Mouse (Mus musculus): ENCODE results near the gene 1500011B03Rik. TPM values are rescaled to one million over a fixed set of nuclear protein-coding genes. Genes with fewer than 3 reads are reported as not detected.

1500011B03Rik gene
- polyA plus RNA-seq, 1 experiment from 2014 or later: 110 TPM

DNA sequence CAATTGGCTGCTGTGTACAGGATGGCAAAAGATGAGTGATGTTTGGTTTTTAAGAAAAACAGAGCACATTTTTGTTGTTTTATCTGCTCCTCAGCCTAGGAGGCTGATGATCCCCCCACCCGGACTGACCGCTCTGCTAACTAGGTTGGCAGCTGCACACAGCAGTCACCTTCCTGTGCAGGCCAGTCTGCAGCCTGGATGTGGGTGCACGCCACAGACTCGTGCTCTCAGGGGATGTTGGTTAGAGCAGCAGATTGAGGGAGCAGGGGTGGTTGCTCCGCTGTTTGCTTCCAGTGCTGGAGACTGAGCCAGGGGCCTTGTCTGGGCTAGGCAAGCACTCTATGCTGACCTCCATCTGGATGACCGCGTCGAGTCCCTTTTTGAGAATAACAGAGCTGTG is 53.5 kb downstream of the 1500011B03Rik start:
- no peak for ATAC-seq (ENCODE audit: low FRiP score, low TSS enrichment)
- no peak overlapping the region for H3K9ac ChIP-seq (ENCODE audit: low read length)
- no peak overlapping the region for H3K27ac ChIP-seq (replicated peaks)

DNA sequence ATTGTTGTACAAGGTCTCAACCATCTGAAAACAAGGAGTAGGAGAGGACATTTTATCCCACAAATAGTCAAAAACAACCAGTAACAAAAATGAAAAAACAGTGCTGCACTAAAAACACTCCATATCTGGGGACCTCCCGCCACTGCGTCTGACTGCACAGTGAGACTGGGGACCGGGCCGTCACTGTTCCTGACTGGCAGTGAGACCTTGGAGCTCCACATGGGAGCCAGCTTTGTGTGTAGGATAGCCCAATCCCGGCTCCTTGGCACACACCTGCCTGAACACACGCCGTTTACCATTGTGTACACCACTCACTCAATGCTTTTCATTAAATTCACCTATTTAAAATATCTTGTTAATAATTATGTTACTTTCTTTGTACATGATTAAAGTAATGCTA is 56.1 kb downstream of the 1500011B03Rik start:
- no peaks in the 10 kb centered on the region for H3K4me1 ChIP-seq (replicated peaks; ENCODE audit: control insufficient read depth, insufficient read depth)
- no peak overlapping the region for H3K4me2 ChIP-seq (replicated peaks; ENCODE audit: low read depth)
- WGBS: 91% methylated on average over 7 of the region's 7 CpGs
- H3K4me3 ChIP-seq (ENCODE audit: low read depth, low read length): no peak overlapping the region
- H3K27ac ChIP-seq (replicated peaks): no peak overlapping the region
- DNase-seq (ENCODE audit: low spot score) (no peak), ATAC-seq (ENCODE audit: low FRiP score, low TSS enrichment) (no peak)
- peaks cover 15% of the 10 kb centered on the region for H3K36me3 ChIP-seq (ENCODE audit: control insufficient read depth, insufficient read depth, low read length)
- no peak overlapping the region for H3K9ac ChIP-seq (ENCODE audit: low read length)
- no peak for TF ChIP-seq EP300 (optimal IDR thresholded peaks at IDR 0.05)
- TF ChIP-seq CTCF (IDR thresholded peaks at IDR 0.05; ENCODE audit: low read depth): no peak
- no peaks in the 10 kb centered on the region for H3K27me3 ChIP-seq (ENCODE audit: control insufficient read depth, insufficient read depth, low read length)
- H3K9me3 ChIP-seq (ENCODE audit: control insufficient read depth, low read length): no peaks in the 10 kb centered on the region

More for the DNA sequence above, 53.5 kb downstream of the 1500011B03Rik start:
- no peak for DNase-seq (ENCODE audit: low spot score)
- Histone ChIP-seq H3K4me1 (replicated peaks; ENCODE audit: control insufficient read depth, insufficient read depth) (no peaks in the 10 kb centered on the region), H3K36me3 (ENCODE audit: control insufficient read depth, insufficient read depth, low read length) (peaks cover 6% of the 10 kb centered on the region; the same call in 1 of the 2 replicates), H3K9me3 (ENCODE audit: control insufficient read depth, low read length) (no peaks in the 10 kb centered on the region), H3K4me3 (ENCODE audit: low read depth, low read length) (no peak overlapping the region), H3K4me2 (replicated peaks; ENCODE audit: low read depth) (no peak overlapping the region), H3K27me3 (ENCODE audit: control insufficient read depth, insufficient read depth, low read length) (no peaks in the 10 kb centered on the region)
- WGBS: 88% methylated on average over 8 of the region's 8 CpGs
- TF ChIP-seq CTCF (IDR thresholded peaks at IDR 0.05; ENCODE audit: low read depth) (no peak), EP300 (optimal IDR thresholded peaks at IDR 0.05) (no peak)

DNA sequence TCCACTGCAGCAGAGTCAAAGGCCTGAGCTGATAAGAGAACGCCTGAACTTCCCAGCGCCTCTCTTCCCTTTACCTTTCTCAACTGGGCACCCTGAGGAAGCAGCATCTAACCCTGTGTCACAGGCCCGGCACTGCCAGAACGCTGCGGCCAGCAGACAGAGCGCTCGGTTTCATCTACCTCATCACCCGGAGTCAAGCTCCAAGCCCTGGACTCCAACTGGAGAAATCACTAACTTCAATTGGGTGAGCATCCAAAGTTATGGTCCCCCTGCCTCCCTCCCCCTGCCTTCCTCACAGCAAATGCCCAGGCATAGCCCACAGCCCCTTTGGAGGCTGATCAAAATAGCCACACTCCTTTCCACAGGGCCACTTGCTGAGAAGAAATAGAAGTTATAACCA is 56.6 kb downstream of the 1500011B03Rik start:
- no peaks in the 10 kb centered on the region for H3K27me3 ChIP-seq (ENCODE audit: control insufficient read depth, insufficient read depth, low read length)
- H3K36me3 ChIP-seq (ENCODE audit: control insufficient read depth, insufficient read depth, low read length): peaks cover 15% of the 10 kb centered on the region
- no peaks in the 10 kb centered on the region for H3K9me3 ChIP-seq (ENCODE audit: control insufficient read depth, low read length)
- H3K4me2 ChIP-seq (replicated peaks; ENCODE audit: low read depth): no peak overlapping the region
- TF ChIP-seq EP300 (optimal IDR thresholded peaks at IDR 0.05): no peak
- no peak for TF ChIP-seq CTCF (IDR thresholded peaks at IDR 0.05; ENCODE audit: low read depth)
- no peak overlapping the region for H3K9ac ChIP-seq (ENCODE audit: low read length)
- ATAC-seq (ENCODE audit: low FRiP score, low TSS enrichment) (no peak), DNase-seq (ENCODE audit: low spot score) (no peak)
- WGBS: 79% methylated on average over 8 of the region's 8 CpGs
- no peaks in the 10 kb centered on the region for H3K4me1 ChIP-seq (replicated peaks; ENCODE audit: control insufficient read depth, insufficient read depth)
- no peak overlapping the region for H3K4me3 ChIP-seq (ENCODE audit: low read depth, low read length)
- H3K27ac ChIP-seq (replicated peaks): no peak overlapping the region

DNA sequence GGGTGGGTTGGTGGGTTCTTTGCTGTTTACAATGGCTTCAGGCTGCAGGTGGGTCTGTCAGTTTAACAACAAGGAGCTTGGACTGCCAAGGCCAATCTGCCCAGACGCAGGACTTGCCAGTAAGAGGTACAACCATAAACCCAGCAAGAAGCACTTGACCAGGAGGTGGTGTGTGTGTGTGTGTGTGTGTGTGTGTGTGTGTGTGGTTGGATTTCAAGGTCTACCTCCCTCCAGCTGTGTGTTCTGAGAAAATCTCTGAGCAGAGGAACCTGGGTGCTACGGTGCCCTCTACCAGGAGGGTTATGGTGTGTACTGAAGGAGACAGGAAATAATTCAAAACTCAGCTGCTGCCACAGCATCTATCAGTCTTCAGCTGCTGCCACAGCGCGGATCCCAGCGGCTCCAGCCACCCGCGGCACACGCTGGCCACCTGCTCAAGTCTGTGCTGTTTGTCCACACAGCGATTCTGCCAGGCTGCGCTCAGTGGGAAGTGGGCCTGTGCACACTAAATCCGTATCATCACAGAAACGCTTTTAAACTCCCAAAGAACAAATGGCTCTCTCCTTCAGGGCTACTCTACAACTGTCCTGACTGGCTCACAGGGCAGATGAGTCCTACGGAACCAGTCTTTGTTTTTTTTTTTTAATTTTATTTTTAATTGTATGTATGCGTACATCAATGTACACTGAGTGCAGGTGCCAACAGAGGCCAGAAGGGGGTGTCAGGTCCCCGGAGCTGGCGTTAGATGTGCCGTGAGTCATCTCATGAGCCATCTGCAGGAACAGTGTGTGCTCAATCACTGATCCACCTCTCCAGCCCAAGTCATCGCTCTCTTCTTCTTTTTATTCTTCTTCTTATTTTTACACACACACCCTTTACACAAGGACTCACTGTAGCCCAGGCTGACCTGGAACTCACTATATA is 58.2 kb downstream of the 1500011B03Rik start:
- WGBS: 86% methylated on average over 18 of the region's 18 CpGs

DNA sequence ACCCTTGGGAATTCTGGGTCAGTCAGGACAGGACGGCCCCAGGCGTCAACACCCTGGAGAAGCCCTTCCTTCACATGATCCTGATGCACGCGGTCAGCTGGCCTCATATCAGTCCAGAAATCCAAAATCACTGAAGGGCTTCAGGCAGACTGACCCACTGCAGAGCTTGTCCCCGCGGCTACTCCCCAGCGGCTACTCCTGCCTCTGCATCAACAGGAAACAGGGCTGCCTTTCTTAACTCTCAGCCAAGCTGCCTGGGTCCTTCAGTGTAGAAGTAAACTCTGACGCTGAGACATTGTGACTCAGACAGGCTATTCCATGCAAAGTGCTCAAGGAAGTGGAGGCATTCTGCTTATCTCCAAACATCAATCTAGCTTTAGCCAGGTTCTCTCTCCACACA is 61.3 kb downstream of the 1500011B03Rik start:
- Histone ChIP-seq H3K27ac (replicated peaks) (no peak overlapping the region), H3K4me1 (replicated peaks; ENCODE audit: control insufficient read depth, insufficient read depth) (no peaks in the 10 kb centered on the region), H3K9me3 (ENCODE audit: control insufficient read depth, low read length) (no peaks in the 10 kb centered on the region), H3K36me3 (ENCODE audit: control insufficient read depth, insufficient read depth, low read length) (peaks cover 22% of the 10 kb centered on the region), H3K27me3 (ENCODE audit: control insufficient read depth, insufficient read depth, low read length) (no peaks in the 10 kb centered on the region), H3K4me2 (replicated peaks; ENCODE audit: low read depth) (no peak overlapping the region), H3K9ac (ENCODE audit: low read length) (no peak overlapping the region), H3K4me3 (ENCODE audit: low read depth, low read length) (no peak overlapping the region)
- DNase-seq (ENCODE audit: low spot score) (no peak), ATAC-seq (ENCODE audit: low FRiP score, low TSS enrichment) (peak; percentile 62; the same call in 1 of the 2 replicates)
- 81% methylated on average over 8 of the region's 8 CpGs for WGBS
- TF ChIP-seq EP300 (optimal IDR thresholded peaks at IDR 0.05) (no peak), CTCF (IDR thresholded peaks at IDR 0.05; ENCODE audit: low read depth) (no peak)

More for the DNA sequence above, 58.2 kb downstream of the 1500011B03Rik start:
- ATAC-seq (ENCODE audit: low FRiP score, low TSS enrichment): no peak
- Histone ChIP-seq H3K27ac (replicated peaks) (no peak overlapping the region), H3K9ac (ENCODE audit: low read length) (no peak overlapping the region), H3K4me1 (replicated peaks; ENCODE audit: control insufficient read depth, insufficient read depth) (no peaks in the 10 kb centered on the region), H3K36me3 (ENCODE audit: control insufficient read depth, insufficient read depth, low read length) (peaks cover 21% of the 10 kb centered on the region), H3K9me3 (ENCODE audit: control insufficient read depth, low read length) (no peaks in the 10 kb centered on the region), H3K4me3 (ENCODE audit: low read depth, low read length) (no peak overlapping the region), H3K27me3 (ENCODE audit: control insufficient read depth, insufficient read depth, low read length) (no peaks in the 10 kb centered on the region), H3K4me2 (replicated peaks; ENCODE audit: low read depth) (no peak overlapping the region)
- DNase-seq (ENCODE audit: low spot score): no peak
- TF ChIP-seq EP300 (optimal IDR thresholded peaks at IDR 0.05): no peak
- peak; percentile 54 for TF ChIP-seq CTCF (IDR thresholded peaks at IDR 0.05; ENCODE audit: low read depth)

DNA sequence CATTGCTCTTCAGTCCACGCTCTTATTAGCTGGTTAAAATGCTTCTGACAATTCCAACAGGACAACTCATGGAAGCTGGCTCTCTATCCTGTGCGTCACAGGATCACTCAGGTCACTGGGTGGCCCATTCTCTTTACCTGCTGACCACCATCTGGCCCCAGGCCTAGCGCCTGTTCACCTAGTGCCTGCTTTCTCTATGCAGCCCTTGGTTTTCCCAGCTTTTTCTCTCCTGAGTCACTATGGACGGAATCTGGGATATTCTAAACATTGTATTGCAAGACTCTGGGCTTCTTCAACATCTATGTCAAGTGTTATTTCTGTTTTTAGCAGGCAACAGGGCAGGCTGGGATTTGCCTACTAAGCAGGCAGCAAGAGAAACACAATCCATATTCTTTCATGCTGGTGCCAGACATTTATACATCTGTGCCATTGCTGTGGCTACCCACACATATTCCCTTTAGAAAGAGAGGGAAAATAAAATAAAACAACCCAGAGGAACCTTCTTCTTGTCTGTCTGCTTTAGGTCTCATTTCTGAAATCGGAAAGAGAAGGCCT is 63.7 kb downstream of the 1500011B03Rik start:
- no peaks in the 10 kb centered on the region for H3K27me3 ChIP-seq (ENCODE audit: control insufficient read depth, insufficient read depth, low read length)
- H3K9me3 ChIP-seq (ENCODE audit: control insufficient read depth, low read length): no peaks in the 10 kb centered on the region
- H3K27ac ChIP-seq (replicated peaks): no peak overlapping the region
- no peak overlapping the region for H3K4me3 ChIP-seq (ENCODE audit: low read depth, low read length)
- no peak overlapping the region for H3K4me2 ChIP-seq (replicated peaks; ENCODE audit: low read depth)
- no peak for ATAC-seq (ENCODE audit: low FRiP score, low TSS enrichment)
- DNase-seq (ENCODE audit: low spot score): no peak
- peaks cover 22% of the 10 kb centered on the region for H3K36me3 ChIP-seq (ENCODE audit: control insufficient read depth, insufficient read depth, low read length)
- 87% methylated on average over 5 of the region's 5 CpGs for WGBS
- TF ChIP-seq CTCF (IDR thresholded peaks at IDR 0.05; ENCODE audit: low read depth): no peak
- H3K9ac ChIP-seq (ENCODE audit: low read length): no peak overlapping the region
- no peaks in the 10 kb centered on the region for H3K4me1 ChIP-seq (replicated peaks; ENCODE audit: control insufficient read depth, insufficient read depth)

Small RNA genes lying within 50 kb of the gene (microRNA-seq; reads per million reads assigned to microRNA genes)
- gene Mir6240: 9.0 reads per million, percentile 14 among the genes with 10 or more reads in this experiment

Other genes with a start within 250 kb of the 1500011B03Rik start
- gene Trpv4, start 165.0 kb downstream of the 1500011B03Rik start, polyA plus RNA-seq (2015; fragmentation: Nextera tagmentation; extraction: Ambion mirVana): 2.1 and 2.8 TPM in 2 replicates
- 482 and 496 TPM in 2 replicates for gene Gltp, start 132.5 kb downstream of the 1500011B03Rik start, polyA plus RNA-seq (2015; fragmentation: Nextera tagmentation; extraction: Ambion mirVana)
- 4.6 and 5.8 TPM in 2 replicates for gene Tchp, start 115.7 kb downstream of the 1500011B03Rik start, polyA plus RNA-seq (2015; fragmentation: Nextera tagmentation; extraction: Ambion mirVana)
- 36.4 and 41.7 TPM in 2 replicates for gene Ankrd13a, start 48.8 kb downstream of the 1500011B03Rik start, polyA plus RNA-seq (2015; fragmentation: Nextera tagmentation; extraction: Ambion mirVana)
- 14.2 and 16.1 TPM in 2 replicates for gene Git2, start 48.0 kb downstream of the 1500011B03Rik start, polyA plus RNA-seq (2015; fragmentation: Nextera tagmentation; extraction: Ambion mirVana)
- gene 4930519G04Rik, start 30.2 kb upstream of the 1500011B03Rik start, polyA plus RNA-seq (2015; fragmentation: Nextera tagmentation; extraction: Ambion mirVana): 0.05 TPM in 1 of 2 replicates, not detected in the other
- gene Gm9936, start 35.2 kb upstream of the 1500011B03Rik start, polyA plus RNA-seq (2015; fragmentation: Nextera tagmentation; extraction: Ambion mirVana): 0.06 and 0.15 TPM in 2 replicates
- gene Oasl2, start 73.5 kb upstream of the 1500011B03Rik start, polyA plus RNA-seq (2015; fragmentation: Nextera tagmentation; extraction: Ambion mirVana): 20.1 and 22.3 TPM in 2 replicates
- gene Oasl1, start 99.8 kb upstream of the 1500011B03Rik start, polyA plus RNA-seq (2015; fragmentation: Nextera tagmentation; extraction: Ambion mirVana): 14.1 and 14.6 TPM in 2 replicates
- gene 2210016L21Rik, start 118.7 kb upstream of the 1500011B03Rik start, polyA plus RNA-seq (2015; fragmentation: Nextera tagmentation; extraction: Ambion mirVana): 39.2 and 49.8 TPM in 2 replicates
- gene Hnf1a, start 147.6 kb upstream of the 1500011B03Rik start, polyA plus RNA-seq (2015; fragmentation: Nextera tagmentation; extraction: Ambion mirVana): 5.4 and 5.7 TPM in 2 replicates
- 25.2 and 39.8 TPM in 2 replicates for gene Sppl3, start 187.7 kb upstream of the 1500011B03Rik start, polyA plus RNA-seq (2015; fragmentation: Nextera tagmentation; extraction: Ambion mirVana)